Mouse (Mus musculus) limb, embryonic 15.5 days (tissue): Measurements from ENCODE around the gene Spp2. TPM values are rescaled to one million over a fixed set of nuclear protein-coding genes. Genes with fewer than 3 reads are reported as not detected.

Experiments used
- ATAC-seq: fragments of 200-750 bp; cut with Nextera tagmentation; 2 replicates; pipeline ENCODE4 v1.8.0; 2017; ENCODE audit warnings: low read depth, moderate TSS enrichment; ENCODE audit not compliant: insufficient number of reproducible peaks, low FRiP score, low TSS enrichment
- H3K27ac ChIP-seq: fragments of 300-500 bp; sonication (generic); 2 replicates; pipeline ENCODE4 v1.5.1; 2015; ENCODE audit warnings: moderate library complexity, mild to moderate bottlenecking, inconsistent platforms
- H3K27me3 ChIP-seq: fragments of 300-500 bp; sonication (generic); 2 replicates; pipeline ENCODE4 v1.6.1; 2015; ENCODE audit warnings: inconsistent platforms
- H3K36me3 ChIP-seq: fragments of 300-500 bp; sonication (generic); 2 replicates; pipeline ENCODE4 v1.6.1; 2015; ENCODE audit warnings: inconsistent platforms
- H3K4me1 ChIP-seq: fragments of 300-500 bp; sonication (generic); 2 replicates; pipeline ENCODE4 v1.6.1; 2015; ENCODE audit warnings: inconsistent platforms
- H3K4me2 ChIP-seq: fragments of 300-500 bp; sonication (generic); 2 replicates; pipeline ENCODE4 v1.6.1; 2015; ENCODE audit warnings: mild to moderate bottlenecking, inconsistent platforms
- H3K4me3 ChIP-seq: fragments of 300-500 bp; sonication (generic); 2 replicates; pipeline ENCODE4 v1.5.1; 2015; ENCODE audit warnings: mild to moderate bottlenecking, inconsistent platforms
- H3K9ac ChIP-seq: fragments of 300-500 bp; sonication (generic); 2 replicates; pipeline ENCODE4 v1.6.1; 2015; ENCODE audit warnings: inconsistent platforms
- H3K9me3 ChIP-seq: fragments of 300-500 bp; sonication (generic); 2 replicates; pipeline ENCODE4 v1.6.1; 2016; ENCODE audit warnings: inconsistent platforms
- WGBS: fragments of 180-500 bp; shearing (Covaris S2); methylation state at CpG from one replicate; pipeline ENCODE4 v1.1.7; 2015; 5-methylcytosine and 5-hydroxymethylcytosine counted together
- polyA plus RNA-seq: library from polyadenylated mRNA; unstranded; fragments of >200 nt; fragmentation: Nextera tagmentation; extraction: Ambion mirVana; gene quantifications from 2 replicates; pipeline ENCODE4 v1.2.1, GENCODE M21; 2015

Gene Spp2
- polyA plus RNA-seq: 0.54 TPM in 1 of 2 replicates, not detected in the other

- ATAC-seq: no peak
- H3K9ac ChIP-seq: no peak within 1 kb of the TSS
- H3K4me2 ChIP-seq: no peak within 1 kb of the TSS
- WGBS: 82% methylated on average over 5 of the region's 5 CpGs
- H3K36me3 ChIP-seq: no peaks in the 10 kb centered on the region
- H3K4me3 ChIP-seq: no peak within 1 kb of the TSS
- no peak within 1 kb of the TSS for H3K27ac ChIP-seq
- peaks cover 11% of the 10 kb centered on the region for H3K4me1 ChIP-seq
- H3K9me3 ChIP-seq: no peaks in the 10 kb centered on the region
- H3K27me3 ChIP-seq: no peaks in the 10 kb centered on the region
Measured at GRCm38 (mm10) chr1:88406807-88407198, at the start of gene Spp2. TSS of gene Spp2 (plus strand) at chr1:88406961.

DNA sequence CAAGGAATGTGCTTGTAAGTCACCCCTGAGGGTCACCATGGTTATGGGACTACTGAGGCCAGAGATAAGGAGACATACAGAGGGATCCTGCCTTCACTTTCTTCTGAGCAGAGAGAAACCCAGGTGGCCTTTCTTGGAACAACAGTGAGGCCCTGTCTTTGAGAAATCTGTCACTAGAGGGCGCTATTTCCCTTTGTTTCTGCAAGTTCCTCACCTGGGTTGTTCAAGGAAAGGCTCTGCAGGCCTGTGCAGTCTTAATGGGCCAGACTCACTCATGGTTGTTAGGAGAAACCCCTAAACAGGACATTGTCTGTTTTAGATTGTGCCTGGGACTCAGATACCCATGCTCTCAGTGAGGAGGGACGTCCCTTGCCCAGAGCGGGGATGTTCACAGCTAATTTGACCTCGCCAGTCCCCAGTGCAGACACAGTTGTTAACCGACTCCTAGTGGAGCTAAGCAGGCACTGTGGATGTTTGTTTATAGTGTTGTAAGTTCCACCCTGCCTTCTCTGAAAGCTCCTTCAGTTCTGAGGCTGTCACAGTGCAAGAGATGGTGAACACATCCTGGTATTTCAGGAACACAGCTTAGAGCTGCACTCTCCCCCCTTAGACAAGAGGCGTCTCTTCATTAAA is 49.2 kb upstream of the Spp2 start:
- no peaks in the 10 kb centered on the region for H3K36me3 ChIP-seq
- H3K4me3 ChIP-seq: no peak overlapping the region
- H3K9me3 ChIP-seq: no peaks in the 10 kb centered on the region
- H3K27me3 ChIP-seq: no peaks in the 10 kb centered on the region
- no peak overlapping the region for H3K27ac ChIP-seq
- 46% methylated on average over 6 of the region's 6 CpGs for WGBS
- no peaks in the 10 kb centered on the region for H3K4me1 ChIP-seq
- ATAC-seq: peak; percentile 65; the same call in 1 of the 2 replicates
- H3K4me2 ChIP-seq: no peak overlapping the region
- H3K9ac ChIP-seq: no peak overlapping the region

DNA sequence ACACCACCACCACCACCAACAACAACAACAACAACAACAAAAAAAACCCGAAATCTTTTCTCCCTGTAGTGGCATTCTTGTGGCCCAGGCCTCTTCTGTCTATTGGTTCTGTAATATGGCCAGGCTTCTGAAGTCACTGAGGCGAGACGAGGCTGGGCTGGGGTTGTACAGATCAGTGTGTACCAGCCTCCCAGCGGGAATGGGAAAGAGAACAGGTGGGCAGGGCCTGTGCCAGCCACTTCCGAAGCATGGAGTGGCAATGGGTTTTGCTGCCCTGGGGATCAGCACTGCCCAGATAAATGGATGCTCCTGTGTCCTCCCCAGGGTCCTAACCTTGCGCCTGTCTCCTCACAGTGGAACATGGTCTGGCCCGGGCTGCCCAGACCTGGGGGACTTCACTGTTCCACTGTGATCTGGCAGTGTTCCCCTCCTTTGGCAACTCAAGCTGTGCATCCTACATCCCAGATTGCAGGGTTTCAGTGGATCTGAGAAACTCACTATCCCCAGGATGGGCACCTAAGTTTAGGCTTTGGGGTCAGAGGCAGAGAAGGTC is 48.6 kb upstream of the Spp2 start:
- 75% methylated on average over 7 of the region's 7 CpGs for WGBS

GRCm38 (mm10) chr1:88361085-88361484 is 45.7 kb upstream of the Spp2 start:
- Histone ChIP-seq H3K9ac (no peak overlapping the region), H3K36me3 (no peaks in the 10 kb centered on the region), H3K9me3 (no peaks in the 10 kb centered on the region), H3K27me3 (no peaks in the 10 kb centered on the region), H3K4me3 (no peak overlapping the region), H3K4me1 (no peaks in the 10 kb centered on the region), H3K4me2 (no peak overlapping the region), H3K27ac (no peak overlapping the region)
- no peak for ATAC-seq
- WGBS: 68% methylated on average over 4 of the region's 4 CpGs

More for the DNA sequence above, 48.6 kb upstream of the Spp2 start:
- no peaks in the 10 kb centered on the region for H3K4me1 ChIP-seq
- no peak overlapping the region for H3K4me2 ChIP-seq
- no peak for ATAC-seq
- H3K36me3 ChIP-seq: no peaks in the 10 kb centered on the region
- H3K9ac ChIP-seq: no peak overlapping the region
- H3K4me3 ChIP-seq: no peak overlapping the region
- H3K27ac ChIP-seq: no peak overlapping the region
- no peaks in the 10 kb centered on the region for H3K9me3 ChIP-seq
- no peaks in the 10 kb centered on the region for H3K27me3 ChIP-seq

DNA sequence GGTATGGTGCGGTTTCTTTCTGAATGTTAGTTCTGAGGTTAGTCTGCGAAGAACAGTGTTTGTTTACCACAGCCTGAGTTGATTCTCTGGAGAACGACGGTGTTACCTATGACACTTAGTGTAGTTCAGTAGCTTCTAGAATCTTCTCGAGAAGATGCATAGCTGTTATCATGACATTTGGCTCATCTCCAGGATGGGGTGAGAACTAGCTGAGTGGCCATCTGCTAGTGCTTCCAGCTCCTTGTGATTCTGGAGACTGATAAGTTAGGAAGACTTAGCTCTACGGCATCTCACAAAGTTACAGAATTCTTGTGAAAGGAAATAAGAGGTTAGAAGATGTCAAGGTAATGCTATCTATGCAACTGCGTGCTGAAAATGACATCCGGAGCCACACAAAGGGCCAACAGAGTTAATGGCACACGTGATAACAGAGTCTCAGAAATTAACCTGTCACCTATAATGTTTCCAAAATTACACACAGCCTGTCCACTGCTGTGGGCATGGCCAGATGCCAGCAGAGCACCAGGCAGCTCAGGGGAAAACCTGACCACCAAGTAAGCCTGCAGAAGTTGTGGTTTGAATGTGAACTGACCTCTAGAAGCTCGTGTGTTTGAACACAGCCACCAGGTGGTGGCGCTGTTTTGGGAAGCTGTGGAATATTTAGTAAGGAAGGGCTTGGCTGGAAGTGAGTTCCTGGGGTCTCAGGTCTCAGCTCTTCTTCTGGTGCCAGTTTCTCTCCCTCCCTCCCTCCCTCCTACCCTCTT is 39.7 kb upstream of the Spp2 start:
- no peaks in the 10 kb centered on the region for H3K27me3 ChIP-seq
- no peak overlapping the region for H3K27ac ChIP-seq
- H3K4me2 ChIP-seq: no peak overlapping the region
- H3K9ac ChIP-seq: no peak overlapping the region
- H3K9me3 ChIP-seq: no peaks in the 10 kb centered on the region
- no peaks in the 10 kb centered on the region for H3K36me3 ChIP-seq
- H3K4me3 ChIP-seq: no peak overlapping the region
- no peak for ATAC-seq
- WGBS: 79% methylated on average over 11 of the region's 11 CpGs
- H3K4me1 ChIP-seq: no peaks in the 10 kb centered on the region

DNA sequence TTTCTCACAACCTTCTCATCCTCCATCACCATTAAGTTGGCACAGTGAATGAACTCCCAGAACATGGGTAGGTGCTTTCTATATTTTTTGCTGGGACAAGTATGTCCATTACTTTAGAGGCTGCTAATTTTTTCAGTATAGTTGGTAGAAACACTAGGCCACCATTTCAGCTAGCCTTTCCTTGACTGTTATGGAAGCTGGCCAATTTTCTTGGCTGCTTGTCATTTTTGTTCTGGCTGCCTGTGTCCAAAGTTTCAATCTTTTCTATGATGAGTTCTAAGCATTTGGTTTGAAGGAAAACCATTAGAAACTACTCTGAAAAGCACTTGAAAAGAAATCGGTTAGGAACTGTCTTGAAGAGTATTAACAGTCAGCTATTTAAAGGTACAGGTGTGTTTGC is 28.3 kb upstream of the Spp2 start:
- ATAC-seq: no peak
- no peaks in the 10 kb centered on the region for H3K36me3 ChIP-seq
- no peak overlapping the region for H3K27ac ChIP-seq
- no peak overlapping the region for H3K4me3 ChIP-seq
- 77% methylated on average over 1 of the region's 1 CpGs for WGBS
- no peaks in the 10 kb centered on the region for H3K27me3 ChIP-seq
- H3K4me2 ChIP-seq: no peak overlapping the region
- no peaks in the 10 kb centered on the region for H3K4me1 ChIP-seq
- H3K9me3 ChIP-seq: no peaks in the 10 kb centered on the region
- no peak overlapping the region for H3K9ac ChIP-seq

DNA sequence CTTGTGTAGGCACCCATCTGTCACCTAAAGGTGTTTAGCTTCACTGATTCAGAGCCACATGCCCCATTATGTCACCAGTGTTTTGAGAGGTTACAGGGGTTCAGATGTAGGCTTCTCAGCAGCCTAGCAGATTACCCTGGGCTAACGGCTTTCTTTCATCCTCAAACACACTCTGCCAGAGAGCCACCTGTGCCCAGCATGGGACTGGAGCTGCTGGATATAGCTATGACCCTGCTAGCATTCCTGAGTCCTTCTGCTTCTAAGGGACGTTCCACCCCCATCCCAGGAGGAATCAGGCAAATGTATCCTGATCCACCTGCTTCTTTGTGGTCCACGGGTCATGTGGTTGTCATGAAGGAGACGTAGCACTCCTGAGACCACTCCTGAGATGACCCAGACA is 15.1 kb upstream of the Spp2 start:
- no peak overlapping the region for H3K9ac ChIP-seq
- H3K4me1 ChIP-seq: no peaks in the 10 kb centered on the region
- no peaks in the 10 kb centered on the region for H3K9me3 ChIP-seq
- H3K4me2 ChIP-seq: no peak overlapping the region
- no peak overlapping the region for H3K4me3 ChIP-seq
- no peak overlapping the region for H3K27ac ChIP-seq
- no peak for ATAC-seq
- H3K27me3 ChIP-seq: no peaks in the 10 kb centered on the region
- WGBS: 69% methylated on average over 4 of the region's 4 CpGs
- H3K36me3 ChIP-seq: no peaks in the 10 kb centered on the region

DNA sequence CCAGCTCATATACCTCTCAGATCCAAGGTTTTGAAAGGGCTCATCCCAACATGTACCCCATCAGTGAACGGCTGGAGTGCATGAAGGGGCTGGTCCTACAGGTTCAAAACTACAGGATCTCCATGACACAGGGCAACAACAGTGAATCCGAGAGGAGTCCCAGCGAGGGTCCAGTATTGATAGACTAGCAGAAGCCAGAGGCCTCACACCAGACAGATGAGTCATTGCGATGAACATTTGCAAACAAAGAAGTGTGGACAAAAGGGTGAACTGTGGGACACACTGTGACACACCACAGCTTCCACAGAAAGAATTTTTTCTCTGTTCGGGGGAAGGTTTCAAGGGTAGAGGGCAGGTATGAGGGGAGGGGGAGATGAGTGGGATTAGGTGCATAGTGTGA is 13.4 kb upstream of the Spp2 start:
- H3K27ac ChIP-seq: no peak overlapping the region
- H3K36me3 ChIP-seq: no peaks in the 10 kb centered on the region
- no peaks in the 10 kb centered on the region for H3K9me3 ChIP-seq
- H3K4me2 ChIP-seq: no peak overlapping the region
- H3K27me3 ChIP-seq: no peaks in the 10 kb centered on the region
- H3K9ac ChIP-seq: no peak overlapping the region
- WGBS: 86% methylated on average over 5 of the region's 5 CpGs
- no peak for ATAC-seq
- H3K4me1 ChIP-seq: no peaks in the 10 kb centered on the region
- H3K4me3 ChIP-seq: no peak overlapping the region

DNA sequence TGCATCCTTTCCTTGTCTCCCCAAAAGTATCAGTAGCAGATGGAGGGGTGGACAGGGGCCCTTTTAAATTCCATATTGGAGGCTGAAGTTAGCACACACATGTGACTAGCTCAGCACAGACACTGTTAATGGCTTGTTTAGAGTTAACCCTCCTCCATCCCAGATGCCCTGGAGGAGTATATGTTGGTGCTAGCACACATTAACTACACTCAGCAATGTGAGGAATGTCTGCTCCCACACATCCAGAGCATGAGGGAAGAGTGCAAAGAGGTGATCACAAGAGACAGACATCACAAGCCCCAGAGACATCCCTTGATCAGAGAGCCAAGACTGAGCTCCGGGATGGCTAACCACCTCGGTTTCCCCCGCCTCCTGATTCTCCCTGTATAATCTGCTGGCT is 3.4 kb upstream of the Spp2 start:
- H3K4me1 ChIP-seq: peaks cover 11% of the 10 kb centered on the region
- ATAC-seq: no peak
- H3K27ac ChIP-seq: no peak overlapping the region
- no peaks in the 10 kb centered on the region for H3K27me3 ChIP-seq
- H3K4me3 ChIP-seq: no peak overlapping the region
- no peaks in the 10 kb centered on the region for H3K36me3 ChIP-seq
- WGBS: 54% methylated on average over 3 of the region's 3 CpGs
- H3K9ac ChIP-seq: no peak overlapping the region
- no peaks in the 10 kb centered on the region for H3K9me3 ChIP-seq
- H3K4me2 ChIP-seq: no peak overlapping the region

DNA sequence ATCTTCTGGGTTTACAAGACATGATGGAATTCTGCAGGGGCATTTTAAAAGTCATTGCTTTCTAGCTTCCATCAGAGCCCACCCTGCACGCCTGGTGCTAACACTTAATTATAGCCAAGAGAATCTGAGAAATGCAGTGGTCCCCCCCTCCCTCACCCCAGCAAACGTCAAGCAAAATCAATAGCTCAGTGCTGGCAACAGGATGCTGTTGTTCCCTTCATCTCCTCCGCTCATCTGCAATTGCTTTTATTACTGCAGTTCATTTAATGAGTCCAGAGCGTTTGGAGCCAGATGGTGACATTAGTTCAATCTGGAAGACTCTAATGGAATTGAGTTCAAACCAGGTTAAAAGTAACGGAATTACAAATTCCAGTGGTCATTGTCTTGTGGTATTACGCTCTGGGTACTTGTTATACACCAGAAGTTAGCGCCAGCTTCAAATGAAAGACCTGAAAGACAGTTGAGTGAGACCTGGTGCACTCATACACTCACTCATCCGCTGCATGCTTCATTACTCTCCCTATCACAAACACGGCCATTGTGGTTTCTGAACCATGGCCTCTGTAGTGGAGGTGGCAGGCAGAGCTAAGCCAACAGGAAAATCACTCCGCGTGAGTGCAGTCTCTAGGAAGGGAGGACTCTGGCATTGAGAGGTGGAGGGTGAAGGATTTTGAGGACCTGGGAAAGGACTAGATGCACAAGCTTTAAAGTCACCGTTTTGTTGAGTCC is 519 bp upstream of the Spp2 start:
- WGBS: 47% methylated on average over 12 of the region's 12 CpGs
- no peak overlapping the region for H3K9ac ChIP-seq
- H3K27me3 ChIP-seq: no peaks in the 10 kb centered on the region
- ATAC-seq: no peak
- H3K36me3 ChIP-seq: no peaks in the 10 kb centered on the region
- no peak overlapping the region for H3K27ac ChIP-seq
- no peak overlapping the region for H3K4me2 ChIP-seq
- no peaks in the 10 kb centered on the region for H3K9me3 ChIP-seq
- no peak overlapping the region for H3K4me3 ChIP-seq
- peaks cover 11% of the 10 kb centered on the region for H3K4me1 ChIP-seq

GRCm38 (mm10) chr1:88408340-88408739 is 1.6 kb downstream of the Spp2 start:
- no peak overlapping the region for H3K4me2 ChIP-seq

GRCm38 (mm10) chr1:88412013-88412412 is 5.3 kb downstream of the Spp2 start:
- no peaks in the 10 kb centered on the region for H3K27me3 ChIP-seq
- 66% methylated on average over 5 of the region's 5 CpGs for WGBS
- no peaks in the 10 kb centered on the region for H3K36me3 ChIP-seq
- no peaks in the 10 kb centered on the region for H3K4me1 ChIP-seq
- H3K4me3 ChIP-seq: no peak overlapping the region
- no peak overlapping the region for H3K27ac ChIP-seq
- no peak overlapping the region for H3K4me2 ChIP-seq
- H3K9me3 ChIP-seq: no peaks in the 10 kb centered on the region
- ATAC-seq: no peak
- no peak overlapping the region for H3K9ac ChIP-seq

More at GRCm38 (mm10) chr1:88408340-88408739, 1.6 kb downstream of the Spp2 start:
- no peak for ATAC-seq
- Histone ChIP-seq H3K9ac (no peak overlapping the region), H3K36me3 (no peaks in the 10 kb centered on the region), H3K27ac (no peak overlapping the region), H3K4me3 (no peak overlapping the region), H3K4me1 (peaks cover 10% of the 10 kb centered on the region), H3K9me3 (no peaks in the 10 kb centered on the region), H3K27me3 (no peaks in the 10 kb centered on the region)
- 87% methylated on average over 4 of the region's 4 CpGs for WGBS
